Mouse (Mus musculus) monocyte, adult 2 months (primary cell): ENCODE results near the gene Ell2.

Experiments
- DNase-seq, 2 experiments: peaks; one replicate each; pipeline ENCODE4 v3.0.0; 2022; ENCODE audit warnings: low spot score in 2 of 2, low read depth in 1 of 2

Ell2 gene

GRCm38 (mm10) chr13:75765742-75766141 lies 59.2 kb downstream of the Ell2 start:
- no peak for DNase-seq

- DNase-seq, result no peak
These were observed 59.7 kb downstream of the Ell2 start for GRCm38 (mm10) chr13:75766238-75766637.

GRCm38 (mm10) chr13:75766967-75767366 lies 60.4 kb downstream of the Ell2 start:
- no peak for DNase-seq

- DNase-seq, result no peak
These were observed 64.2 kb downstream of the Ell2 start for GRCm38 (mm10) chr13:75770744-75771143.

- no peak for DNase-seq
These were observed 64.8 kb downstream of the Ell2 start for GRCm38 (mm10) chr13:75771404-75771803.

GRCm38 (mm10) chr13:75771984-75772730 lies 65.6 kb downstream of the Ell2 start:
- DNase-seq, result no peak

- no peak for DNase-seq
These were observed 69.4 kb downstream of the Ell2 start for GRCm38 (mm10) chr13:75775961-75776360.

GRCm38 (mm10) chr13:75776692-75777091 lies 70.1 kb downstream of the Ell2 start:
- DNase-seq, result no peak

- DNase-seq, result no peak
These were observed 71.6 kb downstream of the Ell2 start for GRCm38 (mm10) chr13:75778156-75778555.

DNA sequence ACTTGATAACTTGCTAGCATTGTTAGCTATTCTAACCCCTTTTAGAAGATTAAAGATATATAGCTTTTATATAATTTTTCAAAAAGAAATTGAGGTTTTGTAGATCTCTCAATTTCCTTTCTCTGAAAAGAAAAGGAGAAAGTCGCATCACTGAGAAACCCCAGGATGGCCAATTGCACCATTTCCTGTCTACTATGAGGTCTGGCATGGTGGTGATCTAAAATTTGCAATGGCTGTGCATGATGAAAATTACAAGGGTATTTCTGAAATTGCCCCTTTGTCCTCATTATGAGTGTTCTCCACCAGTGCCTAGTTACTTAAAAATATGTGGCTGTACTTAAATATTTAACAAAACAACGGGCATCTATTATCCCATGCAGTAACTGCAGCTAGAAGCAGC lies 72.6 kb downstream of the Ell2 start:
- DNase-seq, result no peak

- DNase-seq, result no peak
These were observed 73.5 kb downstream of the Ell2 start for GRCm38 (mm10) chr13:75780096-75780495.

GRCm38 (mm10) chr13:75785726-75786125 lies 79.2 kb downstream of the Ell2 start:
- DNase-seq, result no peak

- DNase-seq, result no peak
These were observed 79.7 kb downstream of the Ell2 start for GRCm38 (mm10) chr13:75786264-75786663.

- no peak for DNase-seq
These were observed 80.8 kb downstream of the Ell2 start for GRCm38 (mm10) chr13:75787364-75787763.

- no peak for DNase-seq
These were observed 81.6 kb downstream of the Ell2 start for GRCm38 (mm10) chr13:75788178-75788577.

GRCm38 (mm10) chr13:75789061-75789834 lies 82.7 kb downstream of the Ell2 start:
- no peak for DNase-seq

DNA sequence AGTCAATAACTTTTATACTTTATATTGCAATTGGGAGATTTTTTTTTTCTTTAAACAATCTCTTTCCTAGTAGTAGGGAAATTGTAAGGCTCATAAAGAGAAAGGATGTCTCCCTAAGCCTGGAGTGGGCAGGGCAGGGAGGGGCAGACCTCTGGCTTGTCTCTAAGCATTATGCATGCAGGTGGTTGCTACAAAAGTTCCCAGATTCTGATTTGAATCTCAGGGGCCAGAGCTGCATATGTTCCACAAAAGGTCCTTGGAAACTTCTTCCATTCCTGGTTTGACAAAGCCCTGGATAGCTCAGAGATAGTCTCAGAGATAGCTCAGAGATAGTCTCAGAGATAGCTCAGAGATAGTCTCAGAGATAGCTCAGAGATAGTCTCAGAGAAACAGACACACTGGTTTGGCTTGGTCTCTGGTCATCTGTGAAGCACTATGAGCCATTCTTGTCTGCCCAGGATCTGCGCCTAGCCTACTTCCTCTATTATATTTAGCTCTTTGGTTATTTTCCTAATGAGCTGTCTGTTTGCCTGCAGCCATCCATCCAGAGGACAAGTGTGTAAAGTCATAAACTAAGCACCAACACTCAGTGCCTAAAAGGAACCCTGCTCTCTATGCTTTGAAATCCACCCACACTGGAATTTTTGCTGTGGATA lies 84.1 kb downstream of the Ell2 start:
- DNase-seq, result no peak

DNA sequence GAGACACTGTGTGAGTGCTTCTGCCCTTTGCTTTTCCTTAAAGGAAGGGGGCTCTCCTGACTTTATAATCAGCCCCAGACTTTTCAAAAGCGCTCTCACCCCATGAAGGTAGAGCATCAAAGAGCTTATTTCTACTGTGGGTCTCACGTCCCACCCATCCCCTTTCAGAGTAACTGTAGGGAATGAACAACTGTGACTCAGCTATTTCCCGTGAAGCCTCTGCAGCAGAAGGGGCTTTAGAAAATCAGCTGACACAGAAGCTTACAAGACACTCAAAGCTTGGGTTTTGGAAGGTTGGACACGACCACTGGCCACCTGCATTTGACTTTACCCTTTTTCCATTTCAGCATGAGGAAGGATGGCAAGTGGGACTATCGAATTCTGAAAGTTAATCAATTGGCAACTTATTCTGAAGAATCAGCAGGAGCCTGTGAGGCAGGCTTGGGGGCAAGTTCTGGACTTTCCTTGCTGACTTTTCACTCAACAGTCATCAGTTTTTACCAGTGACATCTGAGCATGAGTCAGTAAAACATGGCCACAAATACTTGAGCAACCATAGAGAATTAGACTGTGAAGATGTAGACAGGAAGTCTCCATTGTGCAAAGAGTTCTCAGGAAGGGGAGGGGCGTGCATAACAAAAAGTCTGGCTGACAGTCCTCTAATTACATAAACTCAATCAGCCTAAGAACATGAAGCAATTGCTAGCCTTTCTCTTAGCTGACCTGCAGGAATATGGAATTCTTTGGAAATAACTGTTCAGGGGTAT lies 87.5 kb downstream of the Ell2 start:
- DNase-seq, result peak in 1 of 2 experiments; percentile 33

GRCm38 (mm10) chr13:75797369-75798141 lies 91.0 kb downstream of the Ell2 start:
- peak; percentile 88 to 91 for DNase-seq
